Comparison of ENCODE assay signal across 1 mouse cellular context in the genomic region with DNA sequence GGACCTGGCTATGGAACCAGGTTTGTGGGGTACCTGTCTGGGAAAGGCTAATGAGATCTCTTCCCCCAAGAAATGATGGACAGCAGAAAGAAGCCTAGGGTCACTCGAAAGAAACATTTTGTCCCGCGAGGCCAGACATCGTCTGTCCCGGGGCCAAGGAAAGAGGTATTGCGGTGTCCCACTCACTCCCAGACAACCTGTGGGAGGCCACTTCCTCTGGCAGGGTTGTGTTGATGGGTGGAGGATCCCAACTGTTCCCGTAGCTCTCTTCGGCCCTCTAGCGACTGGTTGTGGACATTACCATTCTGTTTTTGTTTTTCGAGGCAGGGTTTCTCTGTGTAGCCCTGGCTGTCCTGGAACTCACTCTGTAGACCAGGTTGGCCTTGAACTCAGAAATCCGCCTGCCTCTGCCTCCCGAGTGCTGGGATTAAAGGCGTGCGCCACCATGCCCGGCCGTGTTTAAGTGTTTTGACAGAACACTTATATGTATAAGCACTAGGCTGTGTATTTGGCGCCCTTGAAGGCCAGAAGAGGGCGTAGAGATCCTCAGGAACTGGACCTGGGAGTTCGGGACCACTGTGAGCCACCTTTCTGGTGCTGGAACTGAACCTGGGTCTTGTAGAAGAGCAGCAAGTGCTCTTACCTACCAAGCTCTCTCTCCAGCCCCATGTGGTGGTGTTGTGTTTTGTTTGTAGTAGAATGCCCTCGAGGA.
TF ChIP-seq lines count a peak whose summit lies in the region.

No protein-coding gene starts in this region.

TF ChIP-seq in CH12.LX, 34 proteins besides CTCF, POLR2A, EP300 and RAD21:
- TF ChIP-seq ELF1 (IDR thresholded peaks at IDR 0.05; ENCODE audit: low read depth, low read length) (peak; percentile 38; the same call in 1 of the 2 replicates), NELFE (IDR thresholded peaks at IDR 0.05; ENCODE audit: low read depth, low read length) (peak; percentile 34; the same call in 1 of the 2 replicates), TCF12 (IDR thresholded peaks at IDR 0.05; ENCODE audit: low read depth, low read length) (0 out of 2 replicates have a peak, but pooled peaks have one; percentile 18), ETS1 (conservative IDR thresholded peaks at IDR 0.05; ENCODE audit: low read depth, low read length) (no peak), KAT2A (IDR thresholded peaks at IDR 0.05; ENCODE audit: insufficient replicate concordance, low read length) (no peak), MAFK (IDR thresholded peaks at IDR 0.05; ENCODE audit: insufficient replicate concordance, low read length) (no peak), SIN3A (IDR thresholded peaks at IDR 0.05; ENCODE audit: low read length) (no peak), MEF2A (IDR thresholded peaks at IDR 0.05; ENCODE audit: borderline replicate concordance, low read depth, low read length) (no peak), ZC3H11A (IDR thresholded peaks at IDR 0.05; ENCODE audit: low read depth, low read length) (0 out of 2 replicates have a peak, but pooled peaks have one; percentile 8), SMC3 (IDR thresholded peaks at IDR 0.05; ENCODE audit: low read depth, low read length) (peak; percentile 70), MYC (IDR thresholded peaks at IDR 0.05; ENCODE audit: low read depth, low read length) (no peak)
